Mouse (Mus musculus): ENCODE measurements around the gene Phrf1.
A peak's percentile ranks its signal among the peaks of the same experiment; 100 is the strongest.

Gene Phrf1

DNA sequence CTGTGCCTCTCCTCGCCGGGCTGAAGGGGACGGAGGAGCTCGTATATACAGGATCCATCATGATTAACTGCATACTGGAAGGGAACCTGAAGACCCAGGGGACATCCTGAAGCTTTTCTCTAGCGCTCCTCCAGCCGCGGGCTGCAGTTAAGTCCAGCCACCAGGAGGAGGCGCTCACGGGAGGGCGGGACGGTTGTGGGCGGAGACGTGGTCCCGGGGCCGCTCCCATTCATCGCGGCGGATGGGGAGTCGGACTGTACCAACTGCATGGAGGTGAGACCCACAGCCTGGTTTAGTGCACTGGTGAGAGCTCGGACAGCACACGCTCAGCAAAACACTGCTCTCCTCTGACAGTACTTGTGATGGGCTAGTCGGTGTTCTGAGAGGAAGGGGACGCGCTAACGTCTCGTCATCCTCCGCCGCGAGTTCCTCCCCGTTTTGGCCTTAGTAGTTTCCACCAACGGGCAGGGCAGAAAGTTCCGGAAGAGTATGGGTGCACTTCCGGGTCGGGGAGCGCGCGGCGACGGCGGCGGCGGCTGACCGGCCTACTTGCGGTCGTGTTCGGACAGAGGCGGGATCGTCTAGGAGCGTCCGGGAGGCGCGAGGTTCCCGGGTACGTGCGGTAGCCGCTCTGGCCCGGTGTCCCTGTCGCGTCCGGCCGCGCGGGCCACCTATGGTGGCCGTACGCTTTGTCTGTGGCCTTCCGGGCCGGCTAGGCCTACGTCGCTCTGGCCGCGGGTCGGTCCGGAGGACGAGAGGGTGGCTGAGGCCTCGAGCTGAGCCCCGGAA is at the start of gene Phrf1:
Gene Phrf1, plus strand, starts transcription at position 506 of the 789 bp plus-strand sequence.
- peak; percentile 91 to 95 for DNase-seq

DNA sequence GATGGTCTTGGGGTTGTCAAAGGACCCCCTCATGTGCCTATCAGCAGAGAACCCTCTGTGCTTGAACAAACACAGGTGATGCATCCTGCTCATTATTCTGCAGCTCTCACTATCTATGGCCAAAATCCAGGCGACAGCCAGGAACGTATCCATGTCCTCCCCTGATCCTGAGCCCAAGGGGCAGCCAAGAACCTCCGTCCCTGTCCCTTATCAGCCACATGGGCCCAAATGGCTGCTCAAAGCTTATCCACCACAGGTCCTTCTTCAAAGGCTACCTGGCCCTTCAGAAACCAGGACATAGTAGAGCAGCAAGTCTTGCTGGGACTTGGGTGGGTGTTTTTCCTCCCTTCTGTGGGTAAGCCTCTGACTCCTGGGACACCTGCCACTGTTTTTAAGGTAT is 40.4 kb upstream of the Phrf1 start:
- no peak for DNase-seq

DNA sequence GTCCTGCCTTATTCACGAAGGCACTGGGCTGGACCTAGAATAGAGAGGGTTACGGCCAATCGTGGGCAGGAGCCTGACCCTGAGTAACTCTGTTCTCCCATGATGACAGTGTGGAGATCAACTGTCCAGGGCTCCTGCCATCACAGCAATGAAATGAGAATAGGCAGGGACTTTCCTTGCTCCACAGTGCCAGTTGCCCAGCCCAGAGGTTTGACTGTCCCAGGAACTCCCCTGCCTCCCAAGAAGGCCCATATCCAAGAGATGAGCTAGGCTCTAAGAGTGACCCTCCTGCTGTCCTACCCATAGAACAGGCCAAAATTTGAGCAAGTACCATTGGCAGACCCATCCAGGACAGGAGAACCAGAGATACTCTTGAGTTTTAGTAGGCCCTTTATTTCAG is 39.9 kb upstream of the Phrf1 start:
- no peak for DNase-seq

DNA sequence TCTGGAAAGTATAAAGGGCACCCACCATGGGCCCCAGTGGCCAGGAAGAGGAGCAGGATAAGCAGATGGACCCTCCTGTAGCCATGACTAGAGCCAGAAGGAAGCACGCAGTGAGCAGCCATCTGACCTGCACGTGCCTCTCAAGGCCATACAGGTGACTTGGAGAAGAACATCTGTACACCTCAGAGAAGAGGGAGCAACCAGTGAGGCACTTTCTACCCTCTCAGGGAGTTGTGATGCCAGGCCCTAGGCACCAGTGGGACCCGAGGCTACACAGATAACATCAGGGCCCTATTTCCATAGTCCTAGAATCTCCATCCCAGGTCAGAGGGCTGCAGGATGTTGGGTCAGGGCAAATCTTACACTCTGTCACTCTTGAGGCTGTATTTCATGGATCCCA is 38.4 kb upstream of the Phrf1 start:
- no peak for DNase-seq

DNA sequence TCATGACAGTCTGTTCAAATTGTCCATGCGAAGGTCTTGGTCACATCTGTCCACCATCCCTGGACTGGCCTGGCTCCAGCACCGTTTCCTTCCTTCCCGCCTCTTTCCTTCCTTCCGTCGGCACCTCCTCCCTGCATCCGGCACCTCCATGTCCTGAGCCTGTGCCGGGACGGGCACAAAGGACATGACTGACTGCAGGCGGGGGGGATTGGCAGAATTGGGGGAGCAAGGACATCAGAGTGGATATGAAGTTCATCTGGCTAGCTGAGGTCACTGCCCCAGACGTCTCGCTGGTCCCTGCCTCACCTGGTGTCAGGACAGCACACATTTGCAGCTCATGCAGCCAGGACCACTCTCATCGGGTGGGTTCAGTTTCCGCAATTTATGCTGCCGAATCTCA is 37.5 kb upstream of the Phrf1 start:
- DNase-seq: peak; percentile 49 to 69

DNA sequence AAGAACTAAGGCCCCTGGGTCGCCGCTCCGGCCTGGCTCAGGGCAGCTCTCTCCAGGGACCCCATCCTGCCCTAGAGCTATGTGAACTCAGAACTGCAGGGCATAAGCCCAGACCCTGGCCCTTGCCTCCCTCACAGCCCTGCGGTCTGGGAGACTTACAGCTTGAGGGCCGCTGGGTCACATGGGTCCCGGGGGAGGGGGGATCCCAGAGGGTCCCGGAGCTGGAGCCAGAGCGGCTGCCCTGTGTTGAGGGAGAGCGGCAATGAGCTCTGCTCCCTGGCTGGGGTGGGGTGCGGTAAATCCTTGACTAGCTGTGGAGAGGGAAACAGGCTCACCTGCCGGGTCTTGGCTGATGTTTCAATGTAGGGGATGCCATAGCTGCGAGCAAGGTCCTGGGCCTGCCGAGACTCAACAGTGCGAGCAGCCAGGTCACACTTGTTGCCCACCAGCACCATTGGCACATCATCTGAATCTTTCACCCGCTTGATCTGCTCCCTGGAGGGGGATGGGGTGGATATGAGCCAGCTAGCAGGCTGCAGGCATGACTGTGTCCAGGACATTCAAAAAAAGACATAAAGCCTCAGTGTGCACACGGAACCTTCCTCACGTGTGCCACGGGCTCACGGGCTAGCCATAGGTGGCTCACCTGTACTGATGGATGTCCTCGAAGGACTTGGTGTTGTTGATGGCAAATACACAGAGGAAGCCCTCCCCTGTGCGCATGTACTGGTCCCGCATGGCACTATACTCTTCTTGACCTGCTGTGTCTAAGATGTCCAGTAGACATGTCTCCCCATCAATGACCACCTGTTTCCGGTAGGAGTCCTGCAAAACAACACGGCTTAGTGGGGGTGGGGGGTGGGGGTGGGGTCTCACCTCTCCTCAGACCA is 36.5 kb upstream of the Phrf1 start:
- DNase-seq: no peak

DNA sequence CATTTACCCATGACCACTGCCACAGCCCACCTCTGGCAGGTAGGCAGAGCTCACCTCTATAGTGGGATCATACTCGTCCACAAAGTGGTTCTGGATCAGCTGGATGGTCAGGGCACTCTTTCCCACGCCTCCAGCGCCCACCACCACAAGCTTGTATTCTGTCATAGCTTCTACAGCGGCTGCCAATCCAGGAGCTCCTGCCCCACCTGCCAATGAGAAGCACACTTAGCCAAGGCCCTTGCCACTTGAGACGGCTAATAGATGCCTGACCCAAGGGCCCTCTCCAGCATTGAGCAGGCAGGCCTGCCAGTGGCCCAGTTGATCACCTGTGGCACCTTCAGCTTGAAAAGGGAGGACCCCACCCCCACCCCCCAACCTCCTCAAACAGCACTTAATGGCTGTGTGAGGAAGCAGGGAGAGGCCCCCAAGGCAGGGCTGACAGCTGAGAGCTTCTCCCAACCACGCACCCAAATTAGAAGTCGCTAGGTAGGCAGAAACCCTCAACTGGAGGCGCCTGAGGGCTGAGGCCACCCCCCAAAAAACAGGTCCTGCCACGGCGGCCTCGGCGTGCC is 35.7 kb upstream of the Phrf1 start:
- DNase-seq: peak; percentile 52 to 79

DNA sequence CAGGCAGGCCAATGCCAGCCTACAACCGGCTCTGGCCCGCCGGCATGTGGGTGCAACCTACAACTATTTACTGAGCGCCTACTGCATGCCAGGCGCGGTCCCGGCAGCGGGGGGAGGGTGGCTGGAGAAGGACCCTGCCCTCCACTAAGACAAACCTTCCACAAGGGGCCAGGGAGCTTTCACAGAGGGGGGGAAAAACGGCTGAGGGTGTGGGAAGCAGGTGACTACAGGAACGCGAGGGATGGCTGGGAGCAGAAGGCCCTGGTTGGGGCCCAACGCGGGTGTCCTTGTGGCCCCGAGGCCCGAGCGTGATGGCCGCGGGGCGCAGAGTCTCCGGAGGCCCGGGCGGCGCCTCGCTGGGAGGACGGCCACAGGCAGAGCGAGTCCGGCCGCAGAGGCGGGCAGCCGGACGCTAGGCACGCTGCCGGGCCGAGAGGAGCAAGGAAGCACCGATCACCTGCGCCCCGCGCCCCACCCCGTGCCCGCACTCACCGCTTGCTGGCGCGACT is 35.2 kb upstream of the Phrf1 start:
- DNase-seq: peak; percentile 56 to 67

DNA sequence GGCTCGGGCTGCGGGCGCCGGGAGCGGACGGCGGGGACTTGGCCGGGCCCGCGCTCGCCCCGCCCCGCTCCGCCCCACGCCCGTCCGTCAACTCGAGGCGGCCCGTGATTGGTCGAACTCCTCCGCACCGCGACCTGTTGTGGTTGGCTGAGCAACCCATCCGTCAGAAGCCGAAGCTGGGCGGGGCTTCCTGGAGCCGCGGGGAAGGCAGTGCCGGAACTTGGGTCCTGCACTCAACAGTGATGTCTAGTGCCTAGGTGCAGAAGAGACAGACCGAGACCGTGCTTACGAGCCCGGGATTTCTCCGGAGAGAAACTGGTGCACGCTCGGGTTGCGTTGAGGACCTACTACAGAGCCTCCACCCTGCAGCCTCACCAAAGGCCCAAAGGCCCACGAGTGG is 34.6 kb upstream of the Phrf1 start, which contains the start of the genes Hras and Lrrc56:
Gene Hras, minus strand, starts transcription at position 58 of the 400 bp plus-strand sequence.
Gene Lrrc56, plus strand, starts transcription at position 210 of the 400 bp plus-strand sequence.
- DNase-seq: peak; percentile 98 to 99

DNA sequence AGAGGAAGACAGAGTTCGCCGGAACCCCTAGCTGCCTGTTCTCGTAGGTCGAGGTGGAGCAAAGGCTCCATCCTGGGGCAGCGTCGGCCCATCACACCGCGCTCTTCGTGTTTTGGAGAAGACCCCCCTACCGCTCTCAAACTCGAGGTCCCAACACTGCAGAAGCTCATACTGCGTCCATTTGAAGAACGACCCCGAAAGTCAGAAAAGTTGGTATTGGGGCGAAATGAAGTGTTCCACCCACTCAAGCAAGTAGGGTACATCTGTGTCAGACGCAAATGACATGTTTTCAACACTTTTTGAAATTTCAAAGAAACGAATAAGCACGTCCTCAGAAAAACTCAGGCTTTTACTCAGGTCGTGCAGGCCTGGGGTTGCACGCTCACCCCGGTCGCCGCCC is 34.2 kb upstream of the Phrf1 start:
- DNase-seq: no peak

DNA sequence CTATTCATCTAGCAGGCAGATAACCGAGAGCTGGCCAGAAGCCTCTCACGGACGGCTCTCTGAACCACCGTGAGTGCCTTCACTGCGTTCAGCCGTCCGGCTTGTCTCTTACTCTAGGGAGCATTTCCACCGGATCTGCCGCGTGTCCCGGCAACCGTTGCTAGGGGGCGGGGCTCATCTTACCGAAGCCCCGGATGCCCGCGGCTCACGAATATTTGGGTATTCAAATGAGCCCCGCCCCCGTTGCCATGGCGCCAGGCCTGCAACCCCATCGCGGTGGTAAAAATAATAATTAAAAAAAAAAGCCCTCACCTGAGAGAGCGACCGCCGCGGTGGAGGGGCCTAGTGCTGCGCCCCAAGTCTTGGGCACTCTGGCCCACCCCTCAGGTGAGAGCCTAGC is 33.8 kb upstream of the Phrf1 start:
- peak; percentile 91 to 92 for DNase-seq

DNA sequence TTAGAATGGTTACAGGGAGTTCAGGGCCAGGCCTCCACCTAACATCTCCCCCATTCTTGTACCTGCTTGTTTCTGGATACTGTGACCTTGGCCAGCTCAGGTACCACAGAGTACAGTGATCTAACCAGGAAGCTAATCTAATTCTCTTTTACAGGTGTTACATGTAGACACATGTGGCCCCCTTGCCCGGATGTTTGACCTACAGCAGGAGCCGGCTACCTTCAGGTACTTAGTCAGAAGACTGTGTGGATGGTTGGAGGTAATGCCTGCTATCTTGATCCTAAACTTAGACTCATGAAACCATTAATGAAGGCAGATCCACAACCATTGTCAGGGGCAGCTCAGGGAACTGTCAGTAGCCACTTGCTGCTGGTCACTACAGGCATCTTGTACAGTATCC is 32.8 kb upstream of the Phrf1 start:
- no peak for DNase-seq

DNA sequence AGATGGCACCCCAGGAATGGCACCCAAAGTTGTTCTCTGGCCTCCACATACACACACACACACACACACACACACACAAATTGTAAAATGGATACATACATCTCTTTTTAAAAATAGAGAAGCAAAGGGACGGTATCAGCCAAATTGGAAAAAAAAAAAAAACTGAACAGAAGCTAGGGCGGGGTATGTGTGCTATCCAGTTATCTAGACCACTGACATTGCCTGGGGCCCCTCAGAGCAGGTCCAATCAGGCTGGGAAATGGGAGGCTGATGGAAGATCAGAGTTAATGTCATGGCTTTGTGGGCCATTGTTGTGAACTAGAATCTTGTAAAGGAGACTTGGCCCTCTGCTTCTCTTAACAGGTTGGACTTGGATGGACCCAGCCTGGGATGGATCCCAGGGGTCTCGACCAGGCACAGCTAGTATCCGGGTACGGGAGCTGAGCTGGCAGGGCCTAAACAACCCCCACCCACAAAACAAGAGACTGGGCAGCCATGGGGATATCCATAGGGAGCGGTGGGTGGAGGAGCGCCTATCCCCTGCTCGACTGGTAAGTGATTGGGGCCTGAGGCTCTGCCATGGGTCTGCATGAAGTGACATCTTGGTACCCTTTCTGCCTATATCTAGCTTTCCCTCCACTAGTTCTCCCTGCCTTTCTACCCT is 31.8 kb upstream of the Phrf1 start:
- DNase-seq: no peak

DNA sequence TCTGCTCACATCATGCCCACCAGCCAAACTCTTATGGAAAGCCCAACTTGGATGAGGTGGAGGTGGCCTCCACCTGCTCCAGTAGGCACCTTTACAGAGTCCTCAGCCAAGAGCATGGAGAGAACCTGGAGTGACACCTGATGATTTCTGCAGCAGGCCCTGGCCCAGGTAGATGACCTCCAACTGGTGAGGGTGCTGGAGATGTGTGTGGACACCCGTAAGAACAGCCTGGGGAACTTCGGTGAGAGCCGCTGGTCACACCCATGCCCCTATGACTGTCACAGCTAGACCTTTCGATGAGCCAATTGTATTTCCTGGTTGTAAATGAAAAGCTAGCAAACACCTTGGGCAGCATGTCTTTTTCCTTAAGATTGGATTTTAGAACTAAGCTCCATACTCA is 30.5 kb upstream of the Phrf1 start:
- DNase-seq: no peak

DNA sequence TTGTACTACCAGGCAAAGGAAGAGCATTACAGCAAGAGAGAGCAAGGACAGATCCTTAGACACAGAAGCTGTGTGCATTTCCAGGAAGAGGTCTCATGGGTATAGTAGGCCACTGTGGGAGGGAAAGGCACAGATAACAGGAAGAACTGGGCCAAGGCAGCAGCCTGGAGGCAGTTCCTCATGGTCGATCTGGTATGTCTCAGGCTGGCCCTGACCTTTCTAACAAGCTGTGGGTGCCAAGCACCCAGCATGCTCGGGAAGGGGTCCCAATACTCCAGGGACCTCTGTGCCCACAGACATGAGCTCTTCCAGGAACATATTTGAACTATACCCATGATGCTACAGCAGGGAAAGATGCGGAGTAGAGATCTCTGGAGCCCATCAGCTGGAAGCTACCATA is 24.0 kb upstream of the Phrf1 start:
- no peak for DNase-seq

DNA sequence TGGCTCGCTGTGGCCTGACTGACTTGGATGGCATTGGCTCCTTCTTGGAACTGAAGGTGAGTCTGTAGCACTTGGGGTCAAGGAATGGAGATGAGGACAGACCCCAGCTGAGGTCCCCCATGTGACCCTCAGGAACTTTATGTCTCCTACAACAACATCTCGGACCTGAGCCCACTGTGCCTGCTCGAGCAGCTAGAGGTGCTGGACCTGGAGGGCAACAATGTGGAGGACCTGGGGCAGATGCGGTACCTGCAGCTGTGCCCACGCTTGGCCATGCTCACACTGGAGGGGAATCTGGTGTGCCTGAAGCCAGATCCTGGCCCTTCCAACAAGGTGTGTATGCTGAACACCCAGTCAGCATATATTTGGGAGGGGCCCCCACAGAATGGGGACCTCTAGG is 23.1 kb upstream of the Phrf1 start:
- DNase-seq: peak in 1 of 2 experiments; percentile 19

DNA sequence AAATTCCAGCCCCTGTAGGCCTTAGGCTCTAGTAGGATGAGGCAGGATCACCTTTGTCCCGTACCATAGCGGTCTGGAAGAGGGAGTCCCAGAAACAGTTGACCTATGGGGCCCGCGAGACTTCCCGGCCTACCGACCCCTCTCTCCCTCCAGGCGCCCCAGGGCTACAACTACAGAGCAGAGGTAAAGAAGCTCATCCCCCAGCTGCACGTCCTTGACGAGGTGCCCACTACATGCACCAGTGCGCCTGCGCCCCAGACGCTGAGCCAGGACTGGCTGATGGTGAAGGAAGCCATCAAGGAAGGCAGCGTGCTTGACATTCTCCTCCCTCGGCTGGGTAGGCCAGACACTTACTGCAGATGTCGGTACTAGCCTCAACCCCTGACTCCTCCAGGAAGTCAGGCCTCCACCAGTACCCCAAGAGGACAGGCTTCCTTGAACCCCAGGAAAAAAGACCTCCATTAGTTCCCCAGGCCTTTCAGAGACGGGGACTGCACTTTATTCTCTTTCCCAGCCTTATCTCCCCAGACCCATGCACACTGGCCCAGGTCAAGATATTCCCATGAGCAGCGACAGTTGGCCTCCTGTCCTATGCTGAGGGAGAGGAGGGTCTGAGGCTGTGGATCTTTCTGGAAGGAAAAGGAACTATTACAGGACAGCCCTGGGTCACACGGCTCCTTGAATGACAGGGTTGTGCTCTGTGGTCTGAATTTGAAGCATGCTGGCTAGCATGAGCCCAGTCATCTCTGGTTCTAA is 22.2 kb upstream of the Phrf1 start:
- DNase-seq: peak in 1 of 2 experiments; percentile 18

DNA sequence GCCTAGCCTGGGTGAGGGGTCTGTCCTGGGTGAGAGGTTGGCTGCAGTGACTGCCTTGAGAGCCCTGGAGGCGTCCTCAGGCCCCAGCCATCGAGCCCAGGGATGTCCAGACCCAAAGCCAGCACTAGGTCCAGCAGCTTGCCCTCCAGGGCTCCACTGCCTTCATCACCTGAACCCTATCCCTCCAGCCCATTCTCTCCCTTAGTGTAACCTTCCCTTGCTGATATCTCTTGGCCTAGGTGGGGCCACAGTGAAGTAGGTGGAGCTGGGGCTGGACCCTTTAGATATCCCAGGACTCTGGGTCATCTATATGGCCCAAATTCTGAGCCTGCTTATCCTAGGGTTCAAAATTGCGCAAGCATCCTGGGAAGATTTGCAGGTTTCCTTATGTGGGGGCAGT is 19.1 kb upstream of the Phrf1 start:
- peak in 1 of 2 experiments; percentile 17 for DNase-seq

DNA sequence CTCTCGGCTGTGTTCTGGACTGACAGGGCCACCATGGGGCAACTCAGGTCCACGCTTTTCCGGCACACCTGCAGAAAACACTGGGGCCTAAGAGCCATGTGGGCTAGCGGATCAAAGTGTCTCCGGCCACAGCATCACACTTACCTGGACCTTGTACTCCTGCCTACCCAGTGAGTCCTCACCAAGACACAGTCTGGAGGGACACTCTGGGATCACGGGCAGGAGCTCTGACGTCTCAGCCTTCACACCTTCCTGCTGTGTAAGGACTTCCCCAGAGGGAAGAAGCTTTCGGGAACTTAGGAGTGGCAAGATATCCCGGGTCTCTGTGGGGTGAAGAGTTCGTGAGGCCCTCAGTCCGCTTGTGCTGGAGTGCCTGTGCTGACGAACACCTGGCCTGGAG is 18.4 kb upstream of the Phrf1 start:
- DNase-seq: no peak

DNA sequence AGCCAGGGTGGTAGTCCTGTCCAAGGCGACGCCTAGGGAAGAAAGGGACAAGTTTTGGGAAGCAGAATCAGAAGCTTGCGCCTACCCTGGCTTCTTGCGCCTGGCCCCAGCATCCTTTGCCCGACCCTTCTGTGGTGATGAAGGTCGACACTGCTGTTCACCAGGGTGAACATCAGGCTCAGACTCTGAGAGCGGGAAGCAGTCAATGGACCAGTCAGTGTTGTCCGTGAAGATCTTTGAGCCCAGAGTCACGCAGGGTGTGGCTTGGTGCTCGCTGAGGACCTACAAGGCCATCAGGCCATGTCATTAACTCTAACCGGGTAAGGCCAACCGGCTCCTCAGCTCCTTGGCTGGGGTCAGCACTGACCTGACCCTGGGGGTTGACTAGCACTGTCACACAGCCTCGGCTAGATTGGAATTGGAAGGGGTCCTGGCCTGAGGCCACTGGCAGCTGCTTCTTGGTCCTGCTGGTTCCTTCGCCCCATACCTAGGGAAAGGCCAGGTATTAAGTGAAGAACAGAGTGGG is 17.9 kb upstream of the Phrf1 start:
- DNase-seq: no peak

DNA sequence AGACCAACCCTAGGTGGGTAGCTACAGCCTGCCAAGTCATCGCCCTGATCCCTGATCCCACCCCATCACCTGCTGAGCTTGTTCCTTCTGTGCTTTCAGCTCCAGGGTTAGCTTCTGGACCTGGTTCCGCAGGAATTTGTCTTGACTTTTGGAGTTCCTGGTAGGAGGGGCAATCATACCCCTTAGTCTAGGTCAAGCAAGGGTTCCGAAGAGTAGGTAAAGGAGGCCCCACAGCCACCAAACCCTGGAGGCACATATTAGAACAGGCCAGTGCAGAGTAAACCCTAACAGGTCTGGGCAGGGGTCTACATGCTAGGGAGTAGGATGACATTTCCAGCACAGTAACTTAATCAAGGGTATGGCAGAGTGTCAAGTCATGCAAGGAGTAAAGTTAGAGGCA is 15.5 kb upstream of the Phrf1 start:
- DNase-seq: no peak

All from lung, postnatal 4 days (tissue).